Mouse (Mus musculus) thymus, adult 2 months (tissue): ENCODE measurements around the gene Bud13.

Source experiments
- CTCF ChIP-seq: fragments of 200-500 bp; IDR thresholded peaks from 2 replicates; pipeline ENCODE4 v1.5.1; 2012; ENCODE audit warnings: mild to moderate bottlenecking, control low read depth, low read length, moderate library complexity, borderline replicate concordance; ENCODE audit not compliant: control insufficient read depth, poor library complexity, insufficient read depth; ENCODE audit errors: extremely low read depth
- POLR2A ChIP-seq: fragments of 200-500 bp; IDR thresholded peaks from 2 replicates; pipeline ENCODE4 v1.6.1; 2012; ENCODE audit warnings: mild to moderate bottlenecking, low read length, control low read depth, moderate library complexity; ENCODE audit not compliant: control insufficient read depth, poor library complexity, insufficient read depth; ENCODE audit errors: extremely low read depth

GRCm38 (mm10) chr9:46326694-46327405 lies 44.0 kb downstream of the Bud13 start:
- no peak for TF ChIP-seq POLR2A
- no peak for TF ChIP-seq CTCF
